Mouse (Mus musculus): ENCODE data around the gene Vmn1r158. TPM values are rescaled to one million over a fixed set of nuclear protein-coding genes. Genes with fewer than 3 reads are reported as not detected.
"Not testable (repeated sequence)": the region's sequence is repeated elsewhere in the genome, so short reads cannot be mapped to it uniquely, and the experiment has no call there.

The Vmn1r158 gene
- not detected in 2 replicates for polyA plus RNA-seq (2011; ENCODE audit: insufficient read depth, insufficient read length, low read depth, missing spikeins)

GRCm38 (mm10) chr7:22790682-22791081 is at the start of gene Vmn1r158:
Vmn1r158 (minus strand) TSS chr7:22790782.
- H3K9me3 ChIP-seq (replicated peaks; ENCODE audit: control insufficient read depth, insufficient read depth, low read length, poor library complexity, severe bottlenecking); H3K27me3 ChIP-seq (ENCODE audit: control insufficient read depth, insufficient read depth, low read length, poor library complexity, severe bottlenecking); H3K4me3 ChIP-seq (ENCODE audit: low read depth, low read length); H3K4me1 ChIP-seq (ENCODE audit: control insufficient read depth, insufficient read depth, low read length); H3K9ac ChIP-seq (ENCODE audit: low read depth, poor library complexity, severe bottlenecking); H3K36me3 ChIP-seq (ENCODE audit: control insufficient read depth, insufficient read depth, low read length, poor library complexity, severe bottlenecking); H3K27ac ChIP-seq (ENCODE audit: insufficient read depth, low read length): not testable (repeated sequence)

DNA sequence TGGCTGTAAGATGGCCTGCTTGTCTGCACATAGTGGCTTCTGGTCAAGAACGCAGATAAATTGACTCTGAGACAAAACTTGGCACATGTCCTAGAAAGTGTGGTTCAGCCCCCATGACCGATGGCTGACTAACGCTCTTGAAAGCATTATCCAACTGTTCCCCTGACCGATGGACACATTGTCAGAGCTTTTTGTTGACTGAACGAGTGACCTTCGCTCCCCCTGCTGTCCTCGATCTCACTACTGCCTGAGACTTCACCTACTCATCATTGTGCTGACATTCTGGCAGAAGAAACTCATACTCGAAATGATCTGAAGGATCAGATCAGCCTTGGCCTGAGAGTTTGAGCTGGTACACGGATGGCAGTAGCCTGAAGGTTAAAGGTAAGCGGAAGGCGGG is 14.6 kb downstream of the Vmn1r158 start:
- H3K4me3 ChIP-seq (ENCODE audit: low read depth, low read length); H3K9me3 ChIP-seq (replicated peaks; ENCODE audit: control insufficient read depth, insufficient read depth, low read length, poor library complexity, severe bottlenecking); H3K27ac ChIP-seq (ENCODE audit: insufficient read depth, low read length); H3K36me3 ChIP-seq (ENCODE audit: control insufficient read depth, insufficient read depth, low read length, poor library complexity, severe bottlenecking); H3K4me1 ChIP-seq (ENCODE audit: control insufficient read depth, insufficient read depth, low read length); H3K9ac ChIP-seq (ENCODE audit: low read depth, poor library complexity, severe bottlenecking); H3K27me3 ChIP-seq (ENCODE audit: control insufficient read depth, insufficient read depth, low read length, poor library complexity, severe bottlenecking): not testable (repeated sequence)

- not testable (repeated sequence) for H3K27ac ChIP-seq (ENCODE audit: insufficient read depth, low read length); H3K4me3 ChIP-seq (ENCODE audit: low read depth, low read length); H3K4me1 ChIP-seq (ENCODE audit: control insufficient read depth, insufficient read depth, low read length); H3K9me3 ChIP-seq (replicated peaks; ENCODE audit: control insufficient read depth, insufficient read depth, low read length, poor library complexity, severe bottlenecking); H3K36me3 ChIP-seq (ENCODE audit: control insufficient read depth, insufficient read depth, low read length, poor library complexity, severe bottlenecking); H3K9ac ChIP-seq (ENCODE audit: low read depth, poor library complexity, severe bottlenecking); H3K27me3 ChIP-seq (ENCODE audit: control insufficient read depth, insufficient read depth, low read length, poor library complexity, severe bottlenecking)
Observed at GRCm38 (mm10) chr7:22761397-22761796, 29.2 kb downstream of the Vmn1r158 start, which contains the start of gene Vmn1r157. Vmn1r157 (plus strand) TSS chr7:22761697.

Other genes starting within 250 kb of the Vmn1r158 start
- not detected in 2 replicates for gene Gm4201, start 225.4 kb downstream of the Vmn1r158 start, polyA plus RNA-seq (2011; ENCODE audit: insufficient read depth, insufficient read length, low read depth, missing spikeins)
- gene Gm4565, start 202.7 kb downstream of the Vmn1r158 start, polyA plus RNA-seq (2011; ENCODE audit: insufficient read depth, insufficient read length, low read depth, missing spikeins) = not detected in 2 replicates
- gene Vmn1r155, start 132.8 kb downstream of the Vmn1r158 start, polyA plus RNA-seq (2011; ENCODE audit: insufficient read depth, insufficient read length, low read depth, missing spikeins) = not detected in 2 replicates
- not detected in 2 replicates for gene Gm8693, start 98.5 kb downstream of the Vmn1r158 start, polyA plus RNA-seq (2011; ENCODE audit: insufficient read depth, insufficient read length, low read depth, missing spikeins)
- gene Gm4567, start 71.1 kb downstream of the Vmn1r158 start, polyA plus RNA-seq (2011; ENCODE audit: insufficient read depth, insufficient read length, low read depth, missing spikeins) = not detected in 2 replicates
- not detected in 2 replicates for gene Vmn1r157, start 29.1 kb downstream of the Vmn1r158 start, polyA plus RNA-seq (2011; ENCODE audit: insufficient read depth, insufficient read length, low read depth, missing spikeins)
- not detected in 2 replicates for gene Vmn1r159, start 52.8 kb upstream of the Vmn1r158 start, polyA plus RNA-seq (2011; ENCODE audit: insufficient read depth, insufficient read length, low read depth, missing spikeins)
- not detected in 2 replicates for gene Vmn1r160, start 80.4 kb upstream of the Vmn1r158 start, polyA plus RNA-seq (2011; ENCODE audit: insufficient read depth, insufficient read length, low read depth, missing spikeins)
- gene Gm4214, start 193.9 kb upstream of the Vmn1r158 start, polyA plus RNA-seq (2011; ENCODE audit: insufficient read depth, insufficient read length, low read depth, missing spikeins) = not detected in 2 replicates
- not detected in 2 replicates for gene Gm4216, start 229.1 kb upstream of the Vmn1r158 start, polyA plus RNA-seq (2011; ENCODE audit: insufficient read depth, insufficient read length, low read depth, missing spikeins)